Mouse (Mus musculus): ENCODE data around the gene Rab4a. TPM values are rescaled to one million over a fixed set of nuclear protein-coding genes. Genes with fewer than 3 reads are reported as not detected.

Gene Rab4a
- 30.4 and 36.3 TPM in 2 replicates for polyA plus RNA-seq (2015; fragmentation: Nextera tagmentation; extraction: Ambion mirVana)

DNA sequence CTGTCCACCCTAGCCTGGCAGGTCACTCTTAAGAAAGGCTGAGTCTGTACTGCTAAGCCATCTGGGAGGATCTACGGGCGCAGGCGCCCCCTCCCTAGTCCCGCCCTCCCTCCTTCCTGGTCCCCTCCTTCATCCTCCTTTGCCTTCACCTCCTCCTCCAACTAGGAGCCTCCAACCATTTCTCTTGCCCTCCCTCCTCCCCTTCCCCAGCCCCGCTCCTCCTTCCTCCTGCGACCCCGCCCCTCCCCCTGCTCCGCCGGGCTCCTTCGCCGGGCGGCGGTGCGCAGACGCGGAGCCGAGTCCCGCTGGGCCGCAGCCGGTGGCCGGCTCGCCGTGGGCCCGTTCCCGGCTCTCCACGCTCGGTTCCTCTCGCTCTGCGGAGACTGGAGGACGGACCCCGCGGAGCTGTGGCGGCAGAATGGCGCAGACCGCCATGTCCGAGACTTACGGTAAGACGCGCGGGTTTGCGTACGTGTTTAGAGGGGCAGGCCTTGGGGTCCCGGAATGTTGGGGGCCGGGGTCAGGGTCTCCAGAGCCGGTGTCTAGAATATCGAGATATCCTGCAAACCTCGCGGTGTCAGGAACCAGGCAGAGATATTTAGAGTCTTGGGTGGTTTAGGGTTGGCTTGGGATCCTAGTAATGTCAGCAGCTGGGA is at the start of gene Rab4a:
Gene Rab4a (plus strand): TSS at position 268 of the 656 bp plus-strand sequence.
- Histone ChIP-seq H3K9me3 (ENCODE audit: low read length) (no peaks in the 10 kb centered on the region), H3K4me2 (ENCODE audit: low read depth, low read length) (peak within 1 kb of the TSS; percentile 83), H3K9ac (replicated peaks) (peak within 1 kb of the TSS; percentile 85), H3K4me1 (ENCODE audit: insufficient read depth) (peaks cover 26% of the 10 kb centered on the region), H3K4me3 (ENCODE audit: low read depth, low read length) (peak within 1 kb of the TSS; percentile 79), H3K27me3 (ENCODE audit: insufficient read depth, low read length) (no peaks in the 10 kb centered on the region), H3K36me3 (replicated peaks; ENCODE audit: insufficient read depth, low read length) (no peaks in the 10 kb centered on the region), H3K27ac (ENCODE audit: low read depth) (peak within 1 kb of the TSS; percentile 80)
- ATAC-seq: peak; percentile 73
- TF ChIP-seq EP300 (IDR thresholded peaks at IDR 0.05; ENCODE audit: low read depth): no peak
- no peak for TF ChIP-seq CTCF (IDR thresholded peaks at IDR 0.05; ENCODE audit: low read depth)
- peak; percentile 79 for DNase-seq
- WGBS (ENCODE audit: insufficient replicate concordance): under 1% methylated on average over 46 of the region's 48 CpGs

DNA sequence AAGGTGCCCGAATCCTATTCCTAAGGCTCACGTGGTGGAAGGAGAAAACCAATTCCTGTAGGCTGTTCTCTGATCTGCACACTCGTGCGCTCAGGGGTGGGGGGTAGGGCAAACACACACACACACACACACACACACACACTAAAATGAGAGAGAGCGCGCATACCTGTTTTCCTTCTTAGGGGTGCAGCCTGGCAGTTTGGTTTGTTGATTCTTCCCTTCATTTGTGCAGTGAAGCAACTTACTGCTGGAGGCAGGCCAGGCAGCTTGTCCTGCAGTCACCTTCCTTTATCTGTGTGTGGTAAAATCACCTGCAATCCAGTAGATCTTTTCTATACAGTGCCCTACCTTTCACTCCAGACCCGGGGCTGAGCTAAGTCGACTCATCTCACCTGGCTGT is 48.9 kb upstream of the Rab4a start:
- peaks cover 10% of the 10 kb centered on the region; the same call in 1 of the 2 replicates for H3K4me1 ChIP-seq (ENCODE audit: insufficient read depth)
- H3K27me3 ChIP-seq (ENCODE audit: insufficient read depth, low read length): no peaks in the 10 kb centered on the region
- H3K9me3 ChIP-seq (ENCODE audit: low read length): no peaks in the 10 kb centered on the region
- H3K36me3 ChIP-seq (replicated peaks; ENCODE audit: insufficient read depth, low read length): no peaks in the 10 kb centered on the region
- WGBS (ENCODE audit: insufficient replicate concordance): 63% methylated on average over 8 of the region's 8 CpGs
- ATAC-seq (peak; percentile 53), DNase-seq (peak; percentile 67)
- H3K4me2 ChIP-seq (ENCODE audit: low read depth, low read length): no peak overlapping the region
- H3K4me3 ChIP-seq (ENCODE audit: low read depth, low read length): no peak overlapping the region
- H3K9ac ChIP-seq (replicated peaks): no peak overlapping the region
- H3K27ac ChIP-seq (ENCODE audit: low read depth): peak overlapping the region; percentile 22; the same call in 1 of the 2 replicates
- TF ChIP-seq CTCF (IDR thresholded peaks at IDR 0.05; ENCODE audit: low read depth) (no peak), EP300 (IDR thresholded peaks at IDR 0.05; ENCODE audit: low read depth) (no peak)

- ATAC-seq (no peak), DNase-seq (no peak)
- Histone ChIP-seq H3K27ac (ENCODE audit: low read depth) (no peak overlapping the region), H3K9me3 (ENCODE audit: low read length) (no peaks in the 10 kb centered on the region), H3K4me3 (ENCODE audit: low read depth, low read length) (no peak overlapping the region), H3K36me3 (replicated peaks; ENCODE audit: insufficient read depth, low read length) (no peaks in the 10 kb centered on the region), H3K4me1 (ENCODE audit: insufficient read depth) (peaks cover 14% of the 10 kb centered on the region; the same call in 1 of the 2 replicates), H3K9ac (replicated peaks) (no peak overlapping the region), H3K4me2 (ENCODE audit: low read depth, low read length) (no peak overlapping the region), H3K27me3 (ENCODE audit: insufficient read depth, low read length) (no peaks in the 10 kb centered on the region)
- TF ChIP-seq EP300 (IDR thresholded peaks at IDR 0.05; ENCODE audit: low read depth) (no peak), CTCF (IDR thresholded peaks at IDR 0.05; ENCODE audit: low read depth) (no peak)
- 74% methylated on average over 1 of the region's 1 CpGs for WGBS (ENCODE audit: insufficient replicate concordance)
These were observed 46.9 kb upstream of the Rab4a start for GRCm38 (mm10) chr8:123758935-123759334.

DNA sequence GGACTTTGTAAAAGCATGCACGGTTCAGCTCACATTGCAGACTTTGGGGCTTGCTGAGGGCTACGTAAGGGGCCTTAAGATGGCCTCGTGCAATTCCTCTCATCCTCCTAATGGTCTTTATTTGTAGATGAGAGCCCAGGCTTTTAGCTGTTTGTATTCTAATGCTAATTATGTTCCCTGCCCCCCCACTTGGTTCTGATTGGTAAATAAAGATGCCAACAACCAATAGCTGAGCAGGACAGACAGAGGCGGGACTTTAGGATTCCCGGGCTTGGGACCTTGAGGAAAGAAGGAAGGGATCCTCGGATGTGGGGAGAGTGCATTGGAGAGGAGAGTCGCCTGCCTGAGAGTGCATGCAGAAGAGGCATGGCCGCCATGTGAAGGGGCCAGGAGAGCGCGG is 45.9 kb upstream of the Rab4a start:
- TF ChIP-seq EP300 (IDR thresholded peaks at IDR 0.05; ENCODE audit: low read depth): no peak
- no peak for TF ChIP-seq CTCF (IDR thresholded peaks at IDR 0.05; ENCODE audit: low read depth)
- H3K27me3 ChIP-seq (ENCODE audit: insufficient read depth, low read length): no peaks in the 10 kb centered on the region
- ATAC-seq: peak; percentile 19; the same call in 1 of the 2 replicates
- WGBS (ENCODE audit: insufficient replicate concordance): 31% methylated on average over 10 of the region's 10 CpGs
- H3K4me2 ChIP-seq (ENCODE audit: low read depth, low read length): peak overlapping the region; percentile 48; the same call in 1 of the 2 replicates
- H3K9ac ChIP-seq (replicated peaks): no peak overlapping the region
- no peak for DNase-seq
- no peaks in the 10 kb centered on the region for H3K9me3 ChIP-seq (ENCODE audit: low read length)
- peaks cover 14% of the 10 kb centered on the region; the same call in 1 of the 2 replicates for H3K4me1 ChIP-seq (ENCODE audit: insufficient read depth)
- H3K4me3 ChIP-seq (ENCODE audit: low read depth, low read length): no peak overlapping the region
- no peak overlapping the region for H3K27ac ChIP-seq (ENCODE audit: low read depth)
- no peaks in the 10 kb centered on the region for H3K36me3 ChIP-seq (replicated peaks; ENCODE audit: insufficient read depth, low read length)

- peak; percentile 65 for ATAC-seq
These were observed 45.2 kb upstream of the Rab4a start for GRCm38 (mm10) chr8:123760579-123760978.

GRCm38 (mm10) chr8:123761266-123761882 is 44.4 kb upstream of the Rab4a start:
- no peak overlapping the region; the same call in 1 of the 2 replicates for H3K9ac ChIP-seq (replicated peaks)
- peak overlapping the region; percentile 71 for H3K27ac ChIP-seq (ENCODE audit: low read depth)
- H3K4me3 ChIP-seq (ENCODE audit: low read depth, low read length): no peak overlapping the region
- 50% methylated on average over 12 of the region's 12 CpGs for WGBS (ENCODE audit: insufficient replicate concordance)
- peaks cover 14% of the 10 kb centered on the region; the same call in 1 of the 2 replicates for H3K4me1 ChIP-seq (ENCODE audit: insufficient read depth)
- no peak for TF ChIP-seq CTCF (IDR thresholded peaks at IDR 0.05; ENCODE audit: low read depth)
- TF ChIP-seq EP300 (IDR thresholded peaks at IDR 0.05; ENCODE audit: low read depth): no peak
- no peaks in the 10 kb centered on the region for H3K27me3 ChIP-seq (ENCODE audit: insufficient read depth, low read length)
- no peaks in the 10 kb centered on the region for H3K9me3 ChIP-seq (ENCODE audit: low read length)
- no peak overlapping the region for H3K4me2 ChIP-seq (ENCODE audit: low read depth, low read length)
- no peaks in the 10 kb centered on the region for H3K36me3 ChIP-seq (replicated peaks; ENCODE audit: insufficient read depth, low read length)
- peak; percentile 79 for ATAC-seq
- peak; percentile 52 for DNase-seq

More at GRCm38 (mm10) chr8:123760579-123760978, 45.2 kb upstream of the Rab4a start:
- DNase-seq: no peak
- Histone ChIP-seq H3K9ac (replicated peaks) (no peak overlapping the region), H3K4me1 (ENCODE audit: insufficient read depth) (peaks cover 14% of the 10 kb centered on the region; the same call in 1 of the 2 replicates), H3K4me2 (ENCODE audit: low read depth, low read length) (no peak overlapping the region), H3K27ac (ENCODE audit: low read depth) (peak overlapping the region; percentile 71), H3K27me3 (ENCODE audit: insufficient read depth, low read length) (no peaks in the 10 kb centered on the region), H3K4me3 (ENCODE audit: low read depth, low read length) (no peak overlapping the region), H3K36me3 (replicated peaks; ENCODE audit: insufficient read depth, low read length) (no peaks in the 10 kb centered on the region), H3K9me3 (ENCODE audit: low read length) (no peaks in the 10 kb centered on the region)
- WGBS (ENCODE audit: insufficient replicate concordance): 54% methylated on average over 5 of the region's 5 CpGs
- no peak for TF ChIP-seq CTCF (IDR thresholded peaks at IDR 0.05; ENCODE audit: low read depth)
- TF ChIP-seq EP300 (IDR thresholded peaks at IDR 0.05; ENCODE audit: low read depth): no peak
